Mouse (Mus musculus) liver, postnatal 0 days (tissue): ENCODE data around the gene Rfx4. TPM values are rescaled to one million over a fixed set of nuclear protein-coding genes. Genes with fewer than 3 reads are reported as not detected.
A peak's percentile ranks its signal among the peaks of the same experiment; 100 is the strongest.

Experiments used
- ATAC-seq: fragments of 200-750 bp; cut with Nextera tagmentation; 2 replicates; pipeline ENCODE4 v1.8.0; 2017; ENCODE audit warnings: mild to moderate bottlenecking, moderate library complexity
- DNase-seq: peaks from one replicate; pipeline ENCODE4 v3.0.0-alpha.2; 2016
- H3K27ac ChIP-seq: fragments of 300-500 bp; sonication (generic); 2 replicates; pipeline ENCODE4 v1.5.1; 2014; ENCODE audit warnings: antibody characterized with exemption, moderate library complexity, mild to moderate bottlenecking, low read depth
- H3K27me3 ChIP-seq: fragments of 300-500 bp; sonication (generic); 2 replicates; pipeline ENCODE4 v1.6.1; 2014; ENCODE audit warnings: low read length, control low read depth, mixed read lengths; ENCODE audit not compliant: insufficient read depth
- H3K36me3 ChIP-seq: fragments of 300-500 bp; sonication (generic); replicated peaks from 2 replicates; pipeline ENCODE4 v1.6.1; 2014; ENCODE audit warnings: mild to moderate bottlenecking, control low read depth, low read length, moderate library complexity, mixed read lengths; ENCODE audit not compliant: insufficient read depth
- H3K4me1 ChIP-seq: fragments of 300-500 bp; sonication (generic); 2 replicates; pipeline ENCODE4 v1.6.1; 2014; ENCODE audit warnings: antibody characterized with exemption, mild to moderate bottlenecking, control low read depth; ENCODE audit not compliant: insufficient read depth
- H3K4me2 ChIP-seq: fragments of 300-500 bp; sonication (generic); 2 replicates; pipeline ENCODE4 v1.6.1; 2014; ENCODE audit warnings: low read depth, mild to moderate bottlenecking, low read length, moderate library complexity, mixed read lengths
- H3K4me3 ChIP-seq: fragments of 300-500 bp; sonication (generic); 2 replicates; pipeline ENCODE4 v1.5.1; 2014; ENCODE audit warnings: low read depth, low read length
- H3K9ac ChIP-seq: fragments of 300-500 bp; sonication (generic); replicated peaks from 2 replicates; pipeline ENCODE4 v1.6.1; 2014; ENCODE audit warnings: mild to moderate bottlenecking, moderate library complexity
- H3K9me3 ChIP-seq: fragments of 300-500 bp; sonication (generic); 2 replicates; pipeline ENCODE4 v1.6.1; 2016; ENCODE audit warnings: mild to moderate bottlenecking, control low read depth, low read length, mixed read lengths
- CTCF ChIP-seq: sonication (generic); IDR thresholded peaks from 2 replicates; pipeline ENCODE4 v1.5.1; 2016; ENCODE audit warnings: antibody characterized with exemption, low read depth
- EP300 ChIP-seq: IDR thresholded peaks from 2 replicates; pipeline ENCODE4 v1.6.1; 2016; ENCODE audit warnings: antibody characterized with exemption, low read depth, mild to moderate bottlenecking
- WGBS: fragments of 180-500 bp; shearing (Covaris S2); extraction: QIAGEN DNeasy Blood & Tissue Kit; methylation state at CpG from one replicate; pipeline ENCODE4 v1.1.7; 2014; ENCODE audit not compliant: insufficient replicate concordance; 5-methylcytosine and 5-hydroxymethylcytosine counted together
- polyA plus RNA-seq: library from polyadenylated mRNA; unstranded; fragments of >200 nt; fragmentation: Nextera tagmentation; extraction: Ambion mirVana; gene quantifications from 2 replicates; pipeline ENCODE4 v1.2.1, GENCODE M21; 2015

Rfx4 gene
- polyA plus RNA-seq, result not detected in 2 replicates

DNA sequence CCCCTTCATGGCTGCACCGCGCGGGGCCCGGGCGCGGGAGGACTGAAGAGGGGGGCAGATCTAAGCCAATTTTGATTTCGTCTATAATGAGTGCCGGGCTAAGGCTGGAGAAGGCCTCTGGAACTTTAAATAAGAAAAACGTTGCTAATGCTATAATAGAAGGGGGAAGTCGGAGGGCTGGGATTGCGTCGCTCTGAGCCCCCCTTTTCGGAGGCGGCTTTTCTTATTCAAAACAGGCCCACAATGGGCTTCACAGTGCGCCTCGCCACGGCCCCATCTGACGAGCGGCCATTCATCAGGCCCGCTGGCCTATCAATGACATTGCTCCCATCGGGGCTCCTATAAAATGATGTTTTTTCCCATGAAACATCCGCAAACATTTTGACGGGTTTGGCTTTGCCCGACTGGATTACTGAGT lies at the start of gene Rfx4:
Gene Rfx4 (plus strand): TSS at position 277 of the 418 bp plus-strand sequence.
- no peak within 1 kb of the TSS for H3K9ac ChIP-seq
- H3K9me3 ChIP-seq, result no peaks in the 10 kb centered on the region
- H3K27me3 ChIP-seq, result peaks cover 94% of the 10 kb centered on the region
- TF ChIP-seq CTCF (no peak), EP300 (no peak)
- ATAC-seq (no peak), DNase-seq (no peak)
- under 1% methylated on average over 24 of the region's 24 CpGs for WGBS
- H3K36me3 ChIP-seq, result no peaks in the 10 kb centered on the region
- peak within 1 kb of the TSS; percentile 24 for H3K4me3 ChIP-seq
- H3K4me2 ChIP-seq, result peak within 1 kb of the TSS; percentile 49
- no peak within 1 kb of the TSS for H3K27ac ChIP-seq
- H3K4me1 ChIP-seq, result peaks cover 18% of the 10 kb centered on the region

DNA sequence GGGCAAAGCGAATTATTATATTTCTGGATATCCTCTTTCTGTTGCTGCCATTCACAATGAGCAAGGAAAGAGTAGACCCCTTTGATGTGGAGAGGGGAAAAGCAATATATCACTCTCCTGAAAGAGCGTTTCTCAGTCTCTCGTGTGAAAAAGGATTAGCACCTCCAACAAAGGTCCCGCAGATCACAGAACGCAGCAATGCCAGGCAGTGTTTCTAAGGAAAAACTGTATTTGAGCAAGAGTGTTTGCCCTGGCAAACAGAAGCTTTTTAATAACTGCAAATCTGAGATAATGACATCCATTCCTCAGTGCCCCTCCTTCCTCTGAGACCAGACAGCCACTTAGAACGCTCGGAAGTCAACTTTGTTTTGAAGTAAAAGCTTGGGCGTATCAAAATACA lies 49.3 kb upstream of the Rfx4 start:
- 78% methylated on average over 8 of the region's 8 CpGs for WGBS
- H3K9ac ChIP-seq, result no peak overlapping the region
- no peaks in the 10 kb centered on the region for H3K9me3 ChIP-seq
- no peak for DNase-seq
- TF ChIP-seq CTCF (no peak), EP300 (no peak)
- no peak overlapping the region for H3K4me2 ChIP-seq
- no peak overlapping the region for H3K4me3 ChIP-seq
- ATAC-seq, result no peak
- H3K27ac ChIP-seq, result no peak overlapping the region
- H3K27me3 ChIP-seq, result no peaks in the 10 kb centered on the region
- H3K36me3 ChIP-seq, result peaks cover 13% of the 10 kb centered on the region; the same call in 1 of the 2 replicates
- no peaks in the 10 kb centered on the region; the same call in 1 of the 2 replicates for H3K4me1 ChIP-seq

- H3K4me3 ChIP-seq, result no peak overlapping the region
- H3K9me3 ChIP-seq, result no peaks in the 10 kb centered on the region
- 60% methylated on average over 6 of the region's 6 CpGs for WGBS
- 0 out of 2 replicates have a peak overlapping the region, but pooled peaks have one; percentile 12 for H3K27ac ChIP-seq
- no peak for ATAC-seq
- H3K4me1 ChIP-seq, result no peaks in the 10 kb centered on the region
- H3K36me3 ChIP-seq, result peaks cover 7% of the 10 kb centered on the region; the same call in 1 of the 2 replicates
- no peak for DNase-seq
- no peak overlapping the region for H3K4me2 ChIP-seq
- no peak overlapping the region for H3K9ac ChIP-seq
- no peak for TF ChIP-seq CTCF
- TF ChIP-seq EP300, result no peak
- H3K27me3 ChIP-seq, result no peaks in the 10 kb centered on the region
These were observed 48.6 kb upstream of the Rfx4 start for GRCm38 (mm10) chr10:84707226-84707625.

DNA sequence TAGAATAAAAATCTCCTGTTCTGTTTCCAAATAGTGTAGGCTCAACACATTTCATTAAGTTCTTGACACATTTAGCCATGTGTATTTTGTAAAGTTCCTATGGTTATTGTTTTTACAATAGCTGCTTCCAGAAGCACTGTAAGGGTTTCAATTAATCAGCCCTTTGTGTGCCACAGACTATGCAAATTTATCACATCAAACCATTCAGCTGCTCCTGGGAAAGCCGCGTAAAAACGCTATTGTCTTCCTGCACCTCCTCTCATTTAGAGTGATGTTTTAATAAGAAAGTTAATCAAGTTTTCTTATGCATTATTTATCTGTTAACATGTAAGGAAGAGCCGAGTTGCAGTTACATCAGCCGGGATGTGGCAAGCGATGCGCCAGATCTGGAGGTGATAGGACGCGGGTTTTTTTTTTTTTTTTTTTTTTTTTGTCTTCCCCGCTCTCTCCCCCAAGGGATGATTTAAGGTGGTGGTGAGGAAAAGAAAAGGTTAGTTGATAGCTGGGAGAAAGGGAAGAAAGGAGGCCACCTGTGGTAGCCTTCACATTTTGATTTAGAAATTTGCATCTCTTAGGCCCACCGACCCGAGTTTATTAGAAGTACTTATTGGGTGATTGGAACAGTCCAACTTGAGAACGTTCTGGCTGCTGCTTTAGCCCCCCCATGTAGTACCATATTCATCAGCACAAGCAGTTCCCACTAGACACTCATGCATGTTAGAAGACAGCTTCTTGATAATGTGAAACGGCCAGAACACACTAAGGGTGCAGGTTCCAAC lies 47.9 kb upstream of the Rfx4 start:
- 74% methylated on average over 14 of the region's 14 CpGs for WGBS
- no peak for DNase-seq

DNA sequence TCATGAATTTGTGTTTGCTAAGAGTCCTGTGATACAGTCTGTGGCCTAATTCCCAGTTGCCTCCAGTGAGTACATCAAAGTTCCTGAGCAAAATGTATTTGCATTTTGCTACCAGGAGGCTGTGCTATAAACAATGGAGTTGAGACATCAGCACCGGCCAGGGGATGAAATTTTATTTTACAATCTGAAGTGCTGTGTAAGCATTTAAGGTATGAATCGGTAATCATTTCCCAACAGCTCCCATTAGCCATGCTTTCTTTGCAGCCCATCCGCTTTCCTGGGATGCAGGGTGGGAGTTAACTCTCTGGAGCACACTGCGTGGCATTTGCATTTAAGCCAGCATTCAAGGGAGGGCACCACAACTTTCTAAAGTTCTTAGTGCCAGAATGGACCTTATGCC lies 45.7 kb upstream of the Rfx4 start:
- ATAC-seq (no peak), DNase-seq (no peak)
- H3K4me1 ChIP-seq, result no peaks in the 10 kb centered on the region
- H3K36me3 ChIP-seq, result peaks cover 17% of the 10 kb centered on the region
- WGBS, result 64% methylated on average over 4 of the region's 4 CpGs
- H3K9ac ChIP-seq, result no peak overlapping the region
- H3K4me3 ChIP-seq, result no peak overlapping the region
- no peak overlapping the region for H3K4me2 ChIP-seq
- no peak for TF ChIP-seq EP300
- TF ChIP-seq CTCF, result peak; percentile 24; the same call in 1 of the 2 replicates
- H3K27ac ChIP-seq, result no peak overlapping the region
- H3K27me3 ChIP-seq, result no peaks in the 10 kb centered on the region
- no peaks in the 10 kb centered on the region for H3K9me3 ChIP-seq

More for the DNA sequence above, 47.9 kb upstream of the Rfx4 start:
- H3K4me2 ChIP-seq, result no peak overlapping the region
- H3K9ac ChIP-seq, result no peak overlapping the region
- no peaks in the 10 kb centered on the region for H3K4me1 ChIP-seq
- ATAC-seq, result no peak
- no peak overlapping the region for H3K4me3 ChIP-seq
- no peaks in the 10 kb centered on the region for H3K9me3 ChIP-seq
- H3K27ac ChIP-seq, result no peak overlapping the region
- no peaks in the 10 kb centered on the region for H3K27me3 ChIP-seq
- TF ChIP-seq EP300 (no peak), CTCF (no peak)
- peaks cover 6% of the 10 kb centered on the region; the same call in 1 of the 2 replicates for H3K36me3 ChIP-seq

GRCm38 (mm10) chr10:84710827-84711226 lies 45.0 kb upstream of the Rfx4 start:
- no peak for TF ChIP-seq CTCF
- TF ChIP-seq EP300, result no peak
- no peak overlapping the region for H3K9ac ChIP-seq
- no peak overlapping the region for H3K4me2 ChIP-seq
- ATAC-seq, result no peak
- WGBS, result 64% methylated on average over 4 of the region's 4 CpGs
- H3K36me3 ChIP-seq, result peaks cover 21% of the 10 kb centered on the region
- no peaks in the 10 kb centered on the region for H3K9me3 ChIP-seq
- H3K27ac ChIP-seq, result no peak overlapping the region
- DNase-seq, result no peak
- H3K4me3 ChIP-seq, result no peak overlapping the region
- H3K4me1 ChIP-seq, result no peaks in the 10 kb centered on the region
- no peaks in the 10 kb centered on the region for H3K27me3 ChIP-seq
